Mouse (Mus musculus) ES-E14 (cell line): ENCODE results near the gene Dync1i1.

ENCODE experiments used
- CHD2 ChIP-seq: IDR thresholded peaks from 2 replicates; pipeline ENCODE4 v1.6.1; 2014; ENCODE audit warnings: mild to moderate bottlenecking, low read depth, low read length, inconsistent platforms
- ZNF384 ChIP-seq: IDR thresholded peaks from 2 replicates; pipeline ENCODE4 v1.6.1; 2012; ENCODE audit warnings: low read depth, low read length, inconsistent platforms

DNA sequence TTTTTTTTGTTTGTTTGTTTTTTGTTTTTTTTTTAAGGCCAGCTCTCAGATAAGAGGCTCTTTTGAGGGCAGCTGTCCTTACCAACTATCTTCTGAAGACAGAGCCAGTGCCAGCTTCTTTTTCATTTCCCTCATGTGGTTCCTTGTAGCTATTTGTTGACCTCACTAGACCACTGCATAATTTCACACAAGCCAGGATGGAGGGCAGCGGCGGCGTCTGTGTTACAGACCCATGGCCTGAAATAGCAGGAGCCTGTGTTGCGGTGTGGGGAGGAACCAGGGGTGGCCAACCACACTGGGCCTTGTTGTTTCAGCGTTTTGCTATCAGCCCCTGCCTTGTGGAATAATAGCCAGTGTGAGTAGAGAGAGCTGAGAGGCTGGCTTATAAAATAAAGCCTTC lies 145.6 kb downstream of the Dync1i1 start:
- TF ChIP-seq CHD2, result no peak
- no peak for TF ChIP-seq ZNF384
